21 mouse cellular contexts compared by ENCODE assay signal in the genomic region with DNA sequence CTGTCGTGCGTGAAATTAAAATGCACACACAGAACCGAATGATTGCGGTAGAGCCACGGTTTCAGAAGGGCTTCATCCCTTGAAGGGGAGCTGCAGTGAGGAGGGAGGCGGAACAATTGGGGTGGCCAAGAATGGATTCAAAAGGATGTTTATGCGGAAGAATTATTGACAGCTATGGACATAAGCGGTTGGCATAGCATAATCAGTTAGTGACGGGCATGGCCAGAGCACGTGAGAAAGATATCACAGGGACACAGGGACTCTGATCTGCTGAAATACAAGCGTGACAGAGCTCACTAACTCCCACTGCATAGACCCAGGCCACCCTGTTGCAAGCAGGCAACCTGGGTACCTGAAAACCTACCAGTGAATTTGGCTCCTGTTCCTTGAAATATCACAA.
DNase-seq lines count a peak whose midpoint lies in the region; ATAC-seq and TF ChIP-seq lines count a peak whose summit lies in the region.
"Had no signal": no experiment of that assay in that cellular context is flagged by ENCODE, and none has a peak within 500 bp of the region (broad histone marks: within the 10 kb centered on the region; RNA-seq: fewer than 3 reads in every experiment).

No protein-coding gene starts in this region.

- no peak overlapping the region for H3K4me3 ChIP-seq in midbrain, embryonic 12.5 days
- no peak overlapping the region for H3K4me3 ChIP-seq in midbrain, embryonic 10.5 days
- peak overlapping the region; percentile 5 for H3K4me3 ChIP-seq in hindbrain, embryonic 16.5 days (ENCODE audit: low read length)
- no peak overlapping the region for H3K4me3 ChIP-seq in limb, embryonic 14.5 days (replicated peaks; ENCODE audit: low read length)
- peak overlapping the region; percentile 14 for H3K4me3 ChIP-seq in neural tube, embryonic 15.5 days (replicated peaks)
- H3K4me3 ChIP-seq in heart, embryonic 11.5 days (ENCODE audit: low read depth, low read length) = no peak overlapping the region
- H3K4me3 ChIP-seq: heart, embryonic 10.5 days; layer of hippocampus, adult 2 months; left cerebral cortex, adult 2 months had no signal

- no peak for DNase-seq in midbrain, embryonic 10.5 days (ENCODE audit: low spot score)
- DNase-seq in limb, embryonic 14.5 days (ENCODE audit: low spot score) = no peak
- no peak for DNase-seq in embryo, embryonic 10.5 days (ENCODE audit: low spot score)
- DNase-seq: adrenal gland, adult 2 months; cerebellum, adult 11-12 months; gastrocnemius, postnatal 25 days; heart, postnatal 36 days; liver; lung, adult 18-20 months; right cerebral cortex, postnatal 25 days had no signal

- H3K36me3 ChIP-seq in midbrain, embryonic 12.5 days = no peaks in the 10 kb centered on the region
- no peaks in the 10 kb centered on the region for H3K36me3 ChIP-seq in midbrain, embryonic 10.5 days
- no peaks in the 10 kb centered on the region for H3K36me3 ChIP-seq in hindbrain, embryonic 16.5 days (ENCODE audit: control insufficient read depth, insufficient read depth, low read length)
- no peaks in the 10 kb centered on the region for H3K36me3 ChIP-seq in limb, embryonic 14.5 days (ENCODE audit: control insufficient read depth, insufficient read depth, low read length)
- no peaks in the 10 kb centered on the region for H3K36me3 ChIP-seq in neural tube, embryonic 15.5 days
- H3K36me3 ChIP-seq in heart, embryonic 11.5 days (ENCODE audit: control insufficient read depth, insufficient read depth, low read length) = no peaks in the 10 kb centered on the region
- H3K36me3 ChIP-seq: heart, embryonic 10.5 days had no signal

- no peak for TF ChIP-seq POLR2A in limb, embryonic 14.5 days (IDR thresholded peaks at IDR 0.05; ENCODE audit: borderline replicate concordance, extremely low read depth, insufficient read depth, insufficient read length)

- peak overlapping the region; percentile 4; the same call in 1 of the 2 replicates for H3K4me2 ChIP-seq in midbrain, embryonic 12.5 days (replicated peaks)
- H3K4me2 ChIP-seq in hindbrain, embryonic 16.5 days (ENCODE audit: low read length) = peak overlapping the region; percentile 42
- no peak overlapping the region for H3K4me2 ChIP-seq in limb, embryonic 14.5 days (replicated peaks; ENCODE audit: low read depth, low read length, severe bottlenecking)
- peak overlapping the region; percentile 50 for H3K4me2 ChIP-seq in neural tube, embryonic 15.5 days
- H3K4me2 ChIP-seq in heart, embryonic 11.5 days = no peak overlapping the region

- peak; percentile 60; the same call in 1 of the 2 replicates for ATAC-seq in midbrain, embryonic 12.5 days (ENCODE audit: low FRiP score, low read depth)
- ATAC-seq in hindbrain, embryonic 16.5 days = no peak
- ATAC-seq in limb, embryonic 14.5 days (ENCODE audit: low FRiP score, low read depth) = no peak
- no peak for ATAC-seq in neural tube, embryonic 15.5 days (ENCODE audit: low FRiP score)
- no peak for ATAC-seq in heart, embryonic 11.5 days (replicated peaks; ENCODE audit: insufficient number of reproducible peaks, low FRiP score, low TSS enrichment)
- ATAC-seq: CD4-positive, CD25-positive, alpha-beta regulatory T cell, adult 4 months; intestine, postnatal 0 days had no signal

- 65% methylated on average over 11 of the region's 11 CpGs for WGBS in midbrain, embryonic 12.5 days
- 87% methylated on average over 11 of the region's 11 CpGs for whole genome bisulfite sequencing in midbrain, embryonic 10.5 days
- WGBS in hindbrain, embryonic 16.5 days = 51% methylated on average over 11 of the region's 11 CpGs
- 80% methylated on average over 11 of the region's 11 CpGs for WGBS in limb, embryonic 14.5 days
- 45% methylated on average over 11 of the region's 11 CpGs for WGBS in neural tube, embryonic 15.5 days
- WGBS in heart, embryonic 11.5 days (ENCODE audit: insufficient replicate concordance) = 86% methylated on average over 11 of the region's 11 CpGs

- no peak overlapping the region for H3K27ac ChIP-seq in midbrain, embryonic 12.5 days (replicated peaks)
- H3K27ac ChIP-seq in midbrain, embryonic 10.5 days (replicated peaks) = no peak overlapping the region
- no peak overlapping the region for H3K27ac ChIP-seq in hindbrain, embryonic 16.5 days (ENCODE audit: low read depth, low read length)
- H3K27ac ChIP-seq in limb, embryonic 14.5 days (replicated peaks; ENCODE audit: low read depth, low read length) = 0 out of 2 replicates have a peak overlapping the region, but pooled peaks have one; percentile 48
- H3K27ac ChIP-seq in neural tube, embryonic 15.5 days (replicated peaks) = no peak overlapping the region
- H3K27ac ChIP-seq in heart, embryonic 11.5 days (ENCODE audit: low read depth, low read length) = no peak overlapping the region
- H3K27ac ChIP-seq: heart, embryonic 10.5 days; kidney, postnatal 0 days; layer of hippocampus, adult 2 months; left cerebral cortex, adult 2 months; stomach, postnatal 0 days had no signal

- H3K27me3 ChIP-seq in midbrain, embryonic 12.5 days = no peaks in the 10 kb centered on the region
- no peaks in the 10 kb centered on the region for H3K27me3 ChIP-seq in midbrain, embryonic 10.5 days (ENCODE audit: low read depth, poor library complexity, severe bottlenecking)
- H3K27me3 ChIP-seq in hindbrain, embryonic 16.5 days (replicated peaks; ENCODE audit: control insufficient read depth, insufficient read depth, low read length) = no peaks in the 10 kb centered on the region
- H3K27me3 ChIP-seq in limb, embryonic 14.5 days (ENCODE audit: control insufficient read depth, insufficient read depth, low read length) = no peaks in the 10 kb centered on the region
- no peaks in the 10 kb centered on the region for H3K27me3 ChIP-seq in neural tube, embryonic 15.5 days (replicated peaks)
- no peaks in the 10 kb centered on the region for H3K27me3 ChIP-seq in heart, embryonic 11.5 days (ENCODE audit: control insufficient read depth, insufficient read depth, low read length)

- H3K9me3 ChIP-seq in midbrain, embryonic 12.5 days = no peaks in the 10 kb centered on the region
- no peaks in the 10 kb centered on the region for H3K9me3 ChIP-seq in midbrain, embryonic 10.5 days (replicated peaks)
- H3K9me3 ChIP-seq in hindbrain, embryonic 16.5 days (ENCODE audit: control insufficient read depth, low read length) = no peaks in the 10 kb centered on the region
- H3K9me3 ChIP-seq in limb, embryonic 14.5 days (ENCODE audit: control insufficient read depth, low read length) = no peaks in the 10 kb centered on the region
- no peaks in the 10 kb centered on the region for H3K9me3 ChIP-seq in neural tube, embryonic 15.5 days (replicated peaks)
- H3K9me3 ChIP-seq in heart, embryonic 11.5 days (replicated peaks; ENCODE audit: control insufficient read depth, low read length) = no peaks in the 10 kb centered on the region
- H3K9me3 ChIP-seq: heart, embryonic 10.5 days had no signal

- no peak overlapping the region for H3K9ac ChIP-seq in midbrain, embryonic 12.5 days (replicated peaks)
- no peak overlapping the region for H3K9ac ChIP-seq in hindbrain, embryonic 16.5 days (ENCODE audit: low read depth, low read length)
- no peak overlapping the region for H3K9ac ChIP-seq in limb, embryonic 14.5 days (ENCODE audit: low read depth, low read length, severe bottlenecking)
- H3K9ac ChIP-seq in neural tube, embryonic 15.5 days (replicated peaks) = no peak overlapping the region
- H3K9ac ChIP-seq in heart, embryonic 11.5 days (ENCODE audit: low read depth, low read length) = no peak overlapping the region

- no peaks in the 10 kb centered on the region for H3K4me1 ChIP-seq in midbrain, embryonic 12.5 days
- no peaks in the 10 kb centered on the region for H3K4me1 ChIP-seq in midbrain, embryonic 10.5 days
- no peaks in the 10 kb centered on the region for H3K4me1 ChIP-seq in hindbrain, embryonic 16.5 days (ENCODE audit: control insufficient read depth, insufficient read depth, low read depth, low read length)
- H3K4me1 ChIP-seq in limb, embryonic 14.5 days (ENCODE audit: control insufficient read depth, insufficient read depth, low read length) = peaks cover 7% of the 10 kb centered on the region; the same call in 1 of the 2 replicates
- H3K4me1 ChIP-seq in neural tube, embryonic 15.5 days = peaks cover 9% of the 10 kb centered on the region; the same call in 1 of the 2 replicates
- no peaks in the 10 kb centered on the region for H3K4me1 ChIP-seq in heart, embryonic 11.5 days (ENCODE audit: control insufficient read depth, insufficient read depth, low read length)
- H3K4me1 ChIP-seq: heart, embryonic 10.5 days had no signal

Comparison
In these comparisons a context has a peak if more than half of its experiments do, and no peak if none do; other contexts are left out.
1. H3K4me2 ChIP-seq: peak in midbrain, embryonic 12.5 days (single experiment), hindbrain, embryonic 16.5 days (single experiment) and neural tube, embryonic 15.5 days (single experiment); none in limb, embryonic 14.5 days (single experiment) and heart, embryonic 11.5 days (single experiment).
2. H3K4me3 ChIP-seq: peak in hindbrain, embryonic 16.5 days (single experiment) and neural tube, embryonic 15.5 days (single experiment); none in midbrain, embryonic 12.5 days (single experiment), midbrain, embryonic 10.5 days (single experiment), limb, embryonic 14.5 days (single experiment) and heart, embryonic 11.5 days (single experiment).